Mouse (Mus musculus): ENCODE measurements around the gene Phpt1. TPM values are rescaled to one million over a fixed set of nuclear protein-coding genes. Genes with fewer than 3 reads are reported as not detected.

The Phpt1 gene
- total RNA-seq, 4 experiments from 2014 or later: 62.8 to 69.7 (median 65.5) TPM

Other genes starting within 250 kb of the Phpt1 start
- 10 to 100 TPM; 13.9 to 15.0 (median 14.4) TPM for gene Man1b1, start 242.9 kb downstream of the Phpt1 start, total RNA-seq (2022)
- 10 to 100 TPM; 12.8 to 20.3 (median 16.7) TPM for gene Dpp7, start 218.9 kb downstream of the Phpt1 start, total RNA-seq (2022)
- 10 to 100 TPM in 1 of 4 experiments, 1 to 10 TPM in 3; 3.6 to 11.9 (median 4.8) TPM for gene Uap1l1, start 209.5 kb downstream of the Phpt1 start, total RNA-seq (2022)
- not detected for gene Sapcd2, start 202.9 kb downstream of the Phpt1 start, total RNA-seq (2022)
- 1 to 10 TPM; 3.8 to 8.0 (median 6.2) TPM for gene Entpd2, start 179.3 kb downstream of the Phpt1 start, total RNA-seq (2022)
- gene Npdc1, start 175.9 kb downstream of the Phpt1 start, total RNA-seq (2022): 10 to 100 TPM; 12.6 to 19.9 (median 15.7) TPM
- not detected for gene Fut7, start 152.0 kb downstream of the Phpt1 start, total RNA-seq (2022)
- 10 to 100 TPM; 14.6 to 19.4 (median 16.0) TPM for gene Abca2, start 146.5 kb downstream of the Phpt1 start, total RNA-seq (2022)
- 1 to 10 TPM in 1 of 4 experiments, under 1 TPM in 2, not detected in 1; 0.64 to 1.1 (median 0.77) TPM for gene Clic3, start 118.4 kb downstream of the Phpt1 start, total RNA-seq (2022)
- gene Paxx, start 114.1 kb downstream of the Phpt1 start, total RNA-seq (2022): 10 to 100 TPM; 11.2 to 15.0 (median 14.9) TPM
- gene Ptgds, start 105.2 kb downstream of the Phpt1 start, total RNA-seq (2022): not detected
- gene Lcn12, start 81.3 kb downstream of the Phpt1 start, total RNA-seq (2022): not detected
- 100 to 1,000 TPM in 1 of 4 experiments, 10 to 100 TPM in 3; 83.3 to 100 (median 89.7) TPM for gene Fbxw5, start 74.5 kb downstream of the Phpt1 start, total RNA-seq (2022)
- 1 to 10 TPM; 1.0 to 1.8 (median 1.6) TPM for gene C8g, start 73.5 kb downstream of the Phpt1 start, total RNA-seq (2022)
- gene Traf2, start 28.3 kb downstream of the Phpt1 start, total RNA-seq (2022): 10 to 100 TPM; 12.0 to 18.8 (median 15.2) TPM
- gene Edf1, start 17.4 kb downstream of the Phpt1 start, total RNA-seq (2022): 100 to 1,000 TPM; 104 to 172 (median 141) TPM
- gene Mamdc4, start 379 bp downstream of the Phpt1 start, total RNA-seq (2022): under 1 TPM; 0.19 to 0.46 (median 0.33) TPM
- under 1 TPM; 0.13 to 0.20 (median 0.16) TPM for gene Ajm1, start 6.5 kb upstream of the Phpt1 start, total RNA-seq (2022)
- gene Rabl6, start 33.3 kb upstream of the Phpt1 start, total RNA-seq (2022): 10 to 100 TPM; 83.3 to 94.6 (median 89.3) TPM
- gene Ccdc183, start 42.5 kb upstream of the Phpt1 start, total RNA-seq (2022): not detected
- 10 to 100 TPM; 14.9 to 22.8 (median 17.3) TPM for gene Tmem141, start 46.8 kb upstream of the Phpt1 start, total RNA-seq (2022)
- 1 to 10 TPM in 3 of 4 experiments, under 1 TPM in 1; 0.41 to 4.2 (median 1.9) TPM for gene Fcna, start 52.8 kb upstream of the Phpt1 start, total RNA-seq (2022)
- gene Lcn8, start 77.9 kb upstream of the Phpt1 start, total RNA-seq (2022): 1 to 10 TPM; 3.5 to 8.6 (median 5.2) TPM
- not detected for gene Lcn5, start 82.7 kb upstream of the Phpt1 start, total RNA-seq (2022)
- gene Lcn6, start 101.6 kb upstream of the Phpt1 start, total RNA-seq (2022): not detected
- gene Lcn10, start 107.5 kb upstream of the Phpt1 start, total RNA-seq (2022): not detected
- gene Obp2a, start 124.8 kb upstream of the Phpt1 start, total RNA-seq (2022): not detected
- gene Bmyc, start 131.5 kb upstream of the Phpt1 start, total RNA-seq (2022): 10 to 100 TPM; 18.7 to 22.3 (median 20.6) TPM
- gene Obp2b, start 161.8 kb upstream of the Phpt1 start, total RNA-seq (2022): not detected
- gene Lcn3, start 190.3 kb upstream of the Phpt1 start, total RNA-seq (2022): not detected
- gene Lcn11, start 201.8 kb upstream of the Phpt1 start, total RNA-seq (2022): not detected
- not detected for gene Gm13539, start 207.0 kb upstream of the Phpt1 start, total RNA-seq (2022)
- not detected for gene Glt6d1, start 240.6 kb upstream of the Phpt1 start, total RNA-seq (2022)
- gene Lcn9, start 247.9 kb upstream of the Phpt1 start, total RNA-seq (2022): not detected

Data from gastrocnemius, adult 8-10 months (tissue).